Mouse (Mus musculus) embryonic fibroblast, embryonic 13.5 days (primary cell): ENCODE measurements around the gene Pofut2.

Experiments
- CTCF ChIP-seq: IDR thresholded peaks from 2 replicates; pipeline ENCODE4 v1.5.1; 2011; ENCODE audit warnings: mild to moderate bottlenecking, control low read depth, low read length, moderate library complexity, borderline replicate concordance; ENCODE audit not compliant: insufficient read depth
- POLR2A ChIP-seq: IDR thresholded peaks from 2 replicates; pipeline ENCODE4 v1.6.1; 2011; ENCODE audit warnings: low read depth, mild to moderate bottlenecking, control low read depth, low read length, moderate library complexity

DNA sequence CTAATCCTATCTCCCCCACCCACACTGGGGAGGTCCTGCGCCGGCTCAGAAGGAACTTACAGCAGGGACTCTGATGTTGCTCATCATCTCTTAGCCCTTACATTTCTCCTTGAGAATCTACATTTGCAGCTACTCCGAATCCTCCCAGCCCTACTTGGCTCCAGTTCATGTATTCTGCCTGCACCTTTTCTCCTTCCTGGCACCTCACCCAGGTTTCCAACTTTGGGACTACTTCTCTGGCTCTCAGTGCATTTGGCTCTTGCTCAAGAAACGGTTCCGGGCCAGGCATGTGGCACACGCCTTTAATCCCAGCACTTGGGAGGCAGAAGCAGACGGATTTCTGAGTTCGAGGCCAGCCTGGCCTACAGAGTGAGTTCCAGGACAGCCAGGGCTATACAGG is 28.6 kb downstream of the Pofut2 start:
- TF ChIP-seq CTCF (no peak), POLR2A (no peak)
